Mouse (Mus musculus) midbrain, embryonic 11.5 days (tissue): Measurements from ENCODE around the gene Col4a4. TPM values are rescaled to one million over a fixed set of nuclear protein-coding genes. Genes with fewer than 3 reads are reported as not detected.

Experiments used
- ATAC-seq: fragments of 200-750 bp; cut with Nextera tagmentation; 2 replicates; pipeline ENCODE4 v1.8.0; 2017; ENCODE audit warnings: moderate TSS enrichment, moderate library complexity; ENCODE audit not compliant: low FRiP score
- DNase-seq: peaks from one replicate; pipeline ENCODE4 v3.0.0; 2015; ENCODE audit warnings: low spot score; ENCODE audit errors: missing footprints
- H3K27ac ChIP-seq: fragments of 300-500 bp; sonication (generic); 2 replicates; pipeline ENCODE4 v1.5.1; 2014; ENCODE audit warnings: low read depth, low read length
- H3K27me3 ChIP-seq: fragments of 300-500 bp; sonication (generic); 2 replicates; pipeline ENCODE4 v1.6.1; 2014; ENCODE audit warnings: mild to moderate bottlenecking, low read length, moderate library complexity, mixed read lengths; ENCODE audit not compliant: control insufficient read depth, insufficient read depth
- H3K36me3 ChIP-seq: fragments of 300-500 bp; sonication (generic); 2 replicates; pipeline ENCODE4 v1.6.1; 2014; ENCODE audit warnings: mild to moderate bottlenecking, low read length, moderate library complexity, mixed read lengths; ENCODE audit not compliant: control insufficient read depth, insufficient read depth
- H3K4me1 ChIP-seq: fragments of 300-500 bp; sonication (generic); 2 replicates; pipeline ENCODE4 v1.6.1; 2014; ENCODE audit warnings: low read length; ENCODE audit not compliant: control insufficient read depth, insufficient read depth
- H3K4me2 ChIP-seq: fragments of 300-500 bp; sonication (generic); 2 replicates; pipeline ENCODE4 v1.6.1; 2014; ENCODE audit warnings: mild to moderate bottlenecking, moderate library complexity
- H3K4me3 ChIP-seq: fragments of 300-500 bp; sonication (generic); 2 replicates; pipeline ENCODE4 v1.5.1; 2014; ENCODE audit warnings: low read depth, low read length
- H3K9ac ChIP-seq: fragments of 300-500 bp; sonication (generic); 2 replicates; pipeline ENCODE4 v1.6.1; 2014; ENCODE audit warnings: low read length
- H3K9me3 ChIP-seq: fragments of 300-500 bp; sonication (generic); 2 replicates; pipeline ENCODE4 v1.6.1; 2016; ENCODE audit warnings: low read length; ENCODE audit not compliant: control insufficient read depth
- WGBS: fragments of 180-500 bp; shearing (Covaris S2); extraction: QIAGEN DNeasy Blood & Tissue Kit; methylation state at CpG from one replicate; pipeline ENCODE4 v1.1.7; 2014; 5-methylcytosine and 5-hydroxymethylcytosine counted together
- polyA plus RNA-seq: library from polyadenylated mRNA; unstranded; fragments of >200 nt; fragmentation: Nextera tagmentation; extraction: Ambion mirVana; gene quantifications from 2 replicates; pipeline ENCODE4 v1.2.1, GENCODE M21; 2014

The Col4a4 gene
- polyA plus RNA-seq: 0.04 and 0.07 TPM in 2 replicates

GRCm38 (mm10) chr1:82586713-82587399, at the start of gene Col4a4, which contains the start of gene Col4a3:
TSS of gene Col4a4 (minus strand) at chr1:82586849.
TSS of gene Col4a3 (plus strand) at chr1:82586921.
- H3K36me3 ChIP-seq: no peaks in the 10 kb centered on the region
- H3K27ac ChIP-seq: no peak within 1 kb of the TSS
- H3K4me2 ChIP-seq: peak within 1 kb of the TSS; percentile 57
- peak within 1 kb of the TSS; percentile 27 for H3K9ac ChIP-seq
- peak; percentile 71 for ATAC-seq
- peak; percentile 85 for DNase-seq
- peaks cover 6% of the 10 kb centered on the region; the same call in 1 of the 2 replicates for H3K4me1 ChIP-seq
- no peaks in the 10 kb centered on the region for H3K9me3 ChIP-seq
- peaks cover 5% of the 10 kb centered on the region for H3K27me3 ChIP-seq
- peak within 1 kb of the TSS; percentile 28 for H3K4me3 ChIP-seq
- 6% methylated on average over 34 of the region's 34 CpGs for WGBS

DNA sequence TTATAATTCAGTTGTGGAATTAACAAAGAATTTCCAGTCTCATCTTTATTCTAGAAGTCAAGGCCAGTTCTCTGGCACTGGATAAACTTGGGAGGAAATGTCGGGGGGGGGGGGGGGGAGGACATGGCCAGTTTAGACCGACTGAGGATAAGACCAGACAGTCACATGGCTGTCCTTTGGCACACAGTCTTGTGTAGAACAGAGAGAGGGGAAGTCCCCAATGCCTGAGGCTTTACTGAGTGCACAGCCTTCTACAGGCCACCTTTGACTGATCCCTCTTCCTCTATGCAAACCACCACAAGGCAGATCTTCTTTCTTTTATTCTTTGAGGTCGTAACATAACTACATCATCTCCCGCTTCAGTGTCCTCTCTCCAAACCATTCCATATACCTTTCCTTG, 49.7 kb upstream of the Col4a4 start:
- Histone ChIP-seq H3K9me3 (no peaks in the 10 kb centered on the region), H3K4me1 (no peaks in the 10 kb centered on the region), H3K4me3 (no peak overlapping the region), H3K27me3 (no peaks in the 10 kb centered on the region), H3K36me3 (no peaks in the 10 kb centered on the region), H3K27ac (no peak overlapping the region), H3K9ac (no peak overlapping the region), H3K4me2 (no peak overlapping the region)
- ATAC-seq (no peak), DNase-seq (no peak)
- WGBS: 90% methylated on average over 4 of the region's 4 CpGs

DNA sequence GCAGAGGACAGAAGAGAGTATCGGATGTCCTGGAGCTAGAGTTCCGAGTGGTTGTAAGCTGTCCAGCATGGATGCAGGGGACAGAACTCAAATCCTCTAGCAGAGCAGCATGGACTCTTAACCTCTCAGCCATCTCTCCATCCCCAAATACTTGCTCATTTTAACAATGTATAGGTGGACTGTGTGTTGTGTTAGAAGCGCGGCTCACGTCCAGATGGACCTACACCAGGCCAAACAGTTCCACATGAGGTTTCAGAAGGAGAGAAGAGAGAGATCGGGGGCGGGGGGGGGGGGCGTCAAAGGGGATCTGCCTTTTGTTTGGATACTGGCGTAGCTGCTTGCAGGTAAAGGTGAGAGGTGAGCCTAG, 48.6 kb upstream of the Col4a4 start:
- no peaks in the 10 kb centered on the region for H3K9me3 ChIP-seq
- H3K4me3 ChIP-seq: no peak overlapping the region
- no peaks in the 10 kb centered on the region for H3K27me3 ChIP-seq
- no peak overlapping the region for H3K4me2 ChIP-seq
- no peak overlapping the region for H3K9ac ChIP-seq
- ATAC-seq (no peak), DNase-seq (no peak)
- H3K36me3 ChIP-seq: no peaks in the 10 kb centered on the region
- no peak overlapping the region for H3K27ac ChIP-seq
- no peaks in the 10 kb centered on the region for H3K4me1 ChIP-seq
- WGBS: 94% methylated on average over 9 of the region's 9 CpGs

GRCm38 (mm10) chr1:82634545-82635253, 48.0 kb upstream of the Col4a4 start:
- H3K27ac ChIP-seq: no peak overlapping the region
- no peaks in the 10 kb centered on the region for H3K27me3 ChIP-seq
- DNase-seq (no peak), ATAC-seq (no peak)
- H3K4me1 ChIP-seq: no peaks in the 10 kb centered on the region
- WGBS: 89% methylated on average over 19 of the region's 19 CpGs
- H3K4me3 ChIP-seq: no peak overlapping the region
- no peak overlapping the region for H3K4me2 ChIP-seq
- no peaks in the 10 kb centered on the region for H3K9me3 ChIP-seq
- H3K9ac ChIP-seq: no peak overlapping the region
- no peaks in the 10 kb centered on the region for H3K36me3 ChIP-seq

DNA sequence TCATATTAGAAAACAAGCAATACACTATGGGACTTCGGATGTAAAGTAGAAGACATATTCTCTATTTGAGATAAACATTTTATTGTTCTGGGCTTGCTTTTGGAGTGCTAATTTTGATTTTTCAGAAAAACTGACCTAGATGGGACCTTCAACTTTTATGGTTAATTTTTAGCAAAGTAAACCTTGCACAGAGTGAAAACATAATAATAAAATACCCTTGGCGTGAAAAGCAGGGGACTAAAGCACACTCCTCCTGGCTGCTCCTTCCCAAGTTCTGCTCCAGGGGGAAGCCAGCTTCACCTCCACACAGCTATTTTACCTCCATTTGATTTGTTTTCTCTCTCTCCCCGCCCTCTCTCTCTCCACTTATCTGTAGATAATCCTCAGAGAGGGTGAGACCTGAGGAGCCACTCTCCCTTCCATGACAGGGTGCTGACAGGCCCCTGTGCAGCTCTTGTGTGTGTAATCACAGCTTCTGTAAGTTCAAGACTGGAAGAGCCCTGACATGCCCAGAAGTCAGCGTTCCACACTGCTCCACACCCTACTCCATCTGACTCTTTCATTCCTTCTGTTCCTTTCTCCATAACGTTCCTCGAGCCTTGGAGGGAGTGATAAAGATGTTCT, 44.6 kb upstream of the Col4a4 start:
- H3K36me3 ChIP-seq: no peaks in the 10 kb centered on the region
- H3K9ac ChIP-seq: no peak overlapping the region
- no peak overlapping the region for H3K4me3 ChIP-seq
- no peaks in the 10 kb centered on the region for H3K27me3 ChIP-seq
- H3K4me2 ChIP-seq: no peak overlapping the region
- H3K9me3 ChIP-seq: no peaks in the 10 kb centered on the region
- no peak overlapping the region for H3K27ac ChIP-seq
- no peak for DNase-seq
- H3K4me1 ChIP-seq: no peaks in the 10 kb centered on the region
- WGBS: 79% methylated on average over 6 of the region's 6 CpGs
- ATAC-seq: no peak

- H3K27me3 ChIP-seq: no peaks in the 10 kb centered on the region
- no peak for DNase-seq
- no peak overlapping the region for H3K4me3 ChIP-seq
- no peak overlapping the region for H3K4me2 ChIP-seq
- H3K27ac ChIP-seq: no peak overlapping the region
- WGBS: 85% methylated on average over 5 of the region's 5 CpGs
- H3K4me1 ChIP-seq: no peaks in the 10 kb centered on the region
- H3K9ac ChIP-seq: no peak overlapping the region
- no peak for ATAC-seq
- H3K9me3 ChIP-seq: no peaks in the 10 kb centered on the region
- no peaks in the 10 kb centered on the region for H3K36me3 ChIP-seq
These were observed 42.8 kb upstream of the Col4a4 start for GRCm38 (mm10) chr1:82629495-82629894.

GRCm38 (mm10) chr1:82627652-82628051, 41.0 kb upstream of the Col4a4 start:
- H3K27me3 ChIP-seq: no peaks in the 10 kb centered on the region
- no peak for DNase-seq
- 90% methylated on average over 4 of the region's 4 CpGs for WGBS

GRCm38 (mm10) chr1:82625474-82625873, 38.8 kb upstream of the Col4a4 start:
- H3K36me3 ChIP-seq: no peaks in the 10 kb centered on the region
- H3K27ac ChIP-seq: no peak overlapping the region
- H3K4me3 ChIP-seq: no peak overlapping the region
- DNase-seq (no peak), ATAC-seq (no peak)
- H3K9me3 ChIP-seq: no peaks in the 10 kb centered on the region
- 86% methylated on average over 2 of the region's 2 CpGs for WGBS
- H3K4me2 ChIP-seq: no peak overlapping the region
- H3K4me1 ChIP-seq: no peaks in the 10 kb centered on the region
- no peak overlapping the region for H3K9ac ChIP-seq
- no peaks in the 10 kb centered on the region for H3K27me3 ChIP-seq

More at GRCm38 (mm10) chr1:82627652-82628051, 41.0 kb upstream of the Col4a4 start:
- no peak overlapping the region for H3K4me2 ChIP-seq
- no peak overlapping the region for H3K9ac ChIP-seq
- no peak overlapping the region for H3K4me3 ChIP-seq
- no peaks in the 10 kb centered on the region for H3K4me1 ChIP-seq
- no peak overlapping the region for H3K27ac ChIP-seq
- no peak for ATAC-seq
- no peaks in the 10 kb centered on the region for H3K9me3 ChIP-seq
- no peaks in the 10 kb centered on the region for H3K36me3 ChIP-seq

DNA sequence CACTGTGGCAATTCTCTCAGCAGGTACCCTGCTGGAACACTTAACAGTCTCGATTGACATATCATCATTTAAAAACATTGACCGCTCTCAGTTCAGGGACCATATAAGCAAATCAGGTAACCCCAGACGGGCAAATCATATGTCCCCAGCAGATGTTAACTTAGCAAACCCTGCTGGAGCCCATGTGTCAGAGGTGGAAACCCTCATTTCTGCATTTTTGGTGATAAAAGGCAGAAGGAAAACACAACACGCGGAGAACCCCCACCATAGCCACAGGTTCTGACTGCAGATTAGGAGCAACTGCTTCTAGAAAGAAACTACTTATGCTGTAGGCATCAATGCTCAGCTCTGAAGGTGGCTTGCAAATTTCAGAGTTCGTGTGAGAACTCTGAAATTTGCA, 38.3 kb upstream of the Col4a4 start:
- DNase-seq (no peak), ATAC-seq (no peak)
- no peak overlapping the region for H3K4me3 ChIP-seq
- H3K9ac ChIP-seq: no peak overlapping the region
- H3K27me3 ChIP-seq: no peaks in the 10 kb centered on the region
- no peaks in the 10 kb centered on the region for H3K9me3 ChIP-seq
- H3K36me3 ChIP-seq: no peaks in the 10 kb centered on the region
- WGBS: 81% methylated on average over 6 of the region's 6 CpGs
- H3K27ac ChIP-seq: no peak overlapping the region
- H3K4me1 ChIP-seq: no peaks in the 10 kb centered on the region
- H3K4me2 ChIP-seq: no peak overlapping the region
